Comparison of ENCODE assay signal across 17 mouse cellular contexts in the genomic region with DNA sequence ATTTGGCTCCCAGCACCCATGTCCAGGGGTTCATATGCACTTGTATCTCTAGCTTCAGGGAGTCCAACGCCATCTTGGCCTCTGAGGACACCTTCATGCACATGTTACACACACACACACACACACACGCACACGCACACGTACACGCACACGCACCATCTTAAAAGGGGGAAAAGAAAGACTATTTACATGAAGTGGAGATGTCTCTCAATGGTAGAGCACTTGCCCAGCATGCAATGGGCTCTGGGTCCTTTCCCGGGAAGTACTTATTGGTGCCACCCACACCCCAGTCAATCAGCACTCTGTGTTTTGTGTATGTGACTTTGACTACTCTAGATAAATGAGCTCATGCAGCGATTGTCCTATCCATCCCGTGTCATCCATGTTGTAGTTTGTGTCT.
"Had no signal": no experiment of that assay in that cellular context is flagged by ENCODE, and none has a peak within 500 bp of the region (broad histone marks: within the 10 kb centered on the region; RNA-seq: fewer than 3 reads in every experiment).

No protein-coding gene starts in this region.

- H3K9me3 ChIP-seq: stomach, embryonic 15.5 days had no signal

- DNase-seq: retina, postnatal 1 day; right cerebral cortex, adult 18-20 months; right cerebral cortex, postnatal 14 days; right cerebral cortex, postnatal 25 days; right cerebral cortex, postnatal 4 days; spleen, adult 18-20 months; thymus, adult 18-20 months; thymus, adult 2 months; thymus, postnatal 14 days; thymus, postnatal 25 days; thymus, postnatal 36 days; thymus, postnatal 4 days had no signal

- H3K4me1 ChIP-seq: neural tube, embryonic 12.5 days; neural tube, embryonic 13.5 days; neural tube, embryonic 15.5 days had no signal

- H3K27me3 ChIP-seq: neural tube, embryonic 12.5 days; neural tube, embryonic 13.5 days; neural tube, embryonic 15.5 days; stomach, embryonic 15.5 days had no signal

- H3K36me3 ChIP-seq: neural tube, embryonic 12.5 days; neural tube, embryonic 13.5 days; neural tube, embryonic 15.5 days; stomach, embryonic 15.5 days had no signal

- H3K27ac ChIP-seq: neural tube, embryonic 12.5 days; neural tube, embryonic 13.5 days; neural tube, embryonic 15.5 days; stomach, embryonic 15.5 days; stomach, postnatal 0 days had no signal

- H3K4me2 ChIP-seq: neural tube, embryonic 12.5 days; neural tube, embryonic 13.5 days; neural tube, embryonic 15.5 days; stomach, embryonic 15.5 days had no signal

- H3K4me3 ChIP-seq: neural tube, embryonic 12.5 days; neural tube, embryonic 13.5 days; neural tube, embryonic 15.5 days; stomach, embryonic 15.5 days had no signal

- H3K9ac ChIP-seq: neural tube, embryonic 12.5 days; neural tube, embryonic 13.5 days; neural tube, embryonic 15.5 days; stomach, embryonic 15.5 days had no signal
